Mouse (Mus musculus) hindbrain, postnatal 0 days (tissue): Measurements from ENCODE around the gene Xlr5a. TPM values are rescaled to one million over a fixed set of nuclear protein-coding genes. Genes with fewer than 3 reads are reported as not detected.
"Not testable (repeated sequence)": the region's sequence is repeated elsewhere in the genome, so short reads cannot be mapped to it uniquely, and the experiment has no call there.

Experiments used
- ATAC-seq: fragments of 200-750 bp; cut with Nextera tagmentation; 2 replicates; pipeline ENCODE4 v1.8.0; 2017; ENCODE audit warnings: mild to moderate bottlenecking, moderate TSS enrichment, moderate library complexity
- DNase-seq: peaks from one replicate; pipeline ENCODE4 v3.0.0-alpha.2; 2015; ENCODE audit warnings: low spot score
- H3K27ac ChIP-seq: fragments of 300-500 bp; sonication (generic); 2 replicates; pipeline ENCODE4 v1.5.1; 2014; ENCODE audit warnings: mild to moderate bottlenecking
- H3K27me3 ChIP-seq: fragments of 300-500 bp; sonication (generic); 2 replicates; pipeline ENCODE4 v1.6.1; 2014; ENCODE audit warnings: low read length, mixed read lengths; ENCODE audit not compliant: insufficient read depth
- H3K36me3 ChIP-seq: fragments of 300-500 bp; sonication (generic); 2 replicates; pipeline ENCODE4 v1.6.1; 2014; ENCODE audit warnings: low read length, mixed read lengths; ENCODE audit not compliant: insufficient read depth
- H3K4me1 ChIP-seq: fragments of 300-500 bp; sonication (generic); 2 replicates; pipeline ENCODE4 v1.6.1; 2014; ENCODE audit warnings: antibody characterized with exemption, low read length, mixed read lengths; ENCODE audit not compliant: insufficient read depth
- H3K4me2 ChIP-seq: fragments of 300-500 bp; sonication (generic); 2 replicates; pipeline ENCODE4 v1.6.1; 2014; ENCODE audit warnings: low read depth, mild to moderate bottlenecking, low read length, moderate library complexity, mixed read lengths
- H3K4me3 ChIP-seq: fragments of 300-500 bp; sonication (generic); 2 replicates; pipeline ENCODE4 v1.5.1; 2014; ENCODE audit warnings: low read length
- H3K9ac ChIP-seq: fragments of 300-500 bp; sonication (generic); replicated peaks from 2 replicates; pipeline ENCODE4 v1.6.1; 2014; ENCODE audit warnings: mild to moderate bottlenecking, low read length, moderate library complexity, mixed read lengths
- H3K9me3 ChIP-seq: fragments of 300-500 bp; sonication (generic); 2 replicates; pipeline ENCODE4 v1.6.1; 2016; ENCODE audit warnings: low read length, mixed read lengths
- CTCF ChIP-seq: IDR thresholded peaks from 2 replicates; pipeline ENCODE4 v1.5.1; 2016; ENCODE audit warnings: antibody characterized with exemption, control low read depth, low read depth
- WGBS: fragments of 180-500 bp; shearing (Covaris S2); extraction: QIAGEN DNeasy Blood & Tissue Kit; methylation state at CpG from one replicate; pipeline ENCODE4 v1.1.7; 2014; 5-methylcytosine and 5-hydroxymethylcytosine counted together
- polyA plus RNA-seq: library from polyadenylated mRNA; unstranded; fragments of >200 nt; fragmentation: Nextera tagmentation; extraction: Ambion mirVana; gene quantifications from 2 replicates; pipeline ENCODE4 v1.2.1, GENCODE M21; 2015
- total RNA-seq: library from RNA; depleted of rRNA; stranded (reverse); fragments of >200 nt; gene quantifications from 2 replicates; pipeline ENCODE4 v1.2.3, GENCODE M21; 2014

The Xlr5a gene
- total and polyA plus RNA-seq, 2 experiments from 2014 or later, result not detected

DNA sequence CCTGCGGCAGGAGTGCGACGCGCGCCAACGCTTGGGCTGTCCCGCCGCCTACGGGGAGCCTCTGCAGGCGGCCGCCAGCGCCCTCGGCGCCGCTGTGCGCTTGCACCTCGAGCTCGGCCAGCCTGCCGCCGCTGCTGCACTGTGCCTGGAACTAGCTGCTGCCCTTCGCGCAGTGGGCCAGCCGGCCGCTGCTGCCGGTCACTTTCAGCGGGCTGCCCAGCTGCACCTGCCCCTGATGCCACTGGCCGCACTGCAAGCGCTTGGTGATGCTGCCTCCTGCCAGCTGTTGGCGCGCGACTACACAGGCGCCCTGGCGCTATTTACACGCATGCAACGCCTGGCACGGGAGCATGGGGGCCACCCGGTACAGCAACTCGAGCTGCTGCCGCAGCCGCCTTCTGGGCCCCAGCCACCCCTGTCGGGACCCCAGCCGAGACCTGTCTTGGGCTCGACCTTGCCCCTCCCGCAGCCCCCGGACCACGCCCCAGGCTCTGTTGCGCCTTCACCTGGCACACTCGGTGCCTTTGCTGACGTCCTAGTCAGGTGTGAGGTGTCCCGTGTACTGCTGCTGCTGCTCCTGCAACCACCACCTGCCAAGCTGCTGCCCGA, 64.1 kb downstream of the Xlr5a start:
- peak; percentile 69 for DNase-seq
- peak overlapping the region; percentile 71 for H3K9ac ChIP-seq
- 33% methylated on average over 37 of the region's 51 CpGs for WGBS
- peak; percentile 82 for ATAC-seq
- H3K9me3 ChIP-seq, result no peaks in the 10 kb centered on the region
- peak overlapping the region; percentile 96 for H3K27ac ChIP-seq
- H3K27me3 ChIP-seq, result no peaks in the 10 kb centered on the region
- H3K4me1 ChIP-seq, result no peaks in the 10 kb centered on the region
- peak overlapping the region; percentile 58 for H3K4me2 ChIP-seq
- TF ChIP-seq CTCF, result peak; percentile 45
- H3K36me3 ChIP-seq, result no peaks in the 10 kb centered on the region
- peak overlapping the region; percentile 59 for H3K4me3 ChIP-seq

DNA sequence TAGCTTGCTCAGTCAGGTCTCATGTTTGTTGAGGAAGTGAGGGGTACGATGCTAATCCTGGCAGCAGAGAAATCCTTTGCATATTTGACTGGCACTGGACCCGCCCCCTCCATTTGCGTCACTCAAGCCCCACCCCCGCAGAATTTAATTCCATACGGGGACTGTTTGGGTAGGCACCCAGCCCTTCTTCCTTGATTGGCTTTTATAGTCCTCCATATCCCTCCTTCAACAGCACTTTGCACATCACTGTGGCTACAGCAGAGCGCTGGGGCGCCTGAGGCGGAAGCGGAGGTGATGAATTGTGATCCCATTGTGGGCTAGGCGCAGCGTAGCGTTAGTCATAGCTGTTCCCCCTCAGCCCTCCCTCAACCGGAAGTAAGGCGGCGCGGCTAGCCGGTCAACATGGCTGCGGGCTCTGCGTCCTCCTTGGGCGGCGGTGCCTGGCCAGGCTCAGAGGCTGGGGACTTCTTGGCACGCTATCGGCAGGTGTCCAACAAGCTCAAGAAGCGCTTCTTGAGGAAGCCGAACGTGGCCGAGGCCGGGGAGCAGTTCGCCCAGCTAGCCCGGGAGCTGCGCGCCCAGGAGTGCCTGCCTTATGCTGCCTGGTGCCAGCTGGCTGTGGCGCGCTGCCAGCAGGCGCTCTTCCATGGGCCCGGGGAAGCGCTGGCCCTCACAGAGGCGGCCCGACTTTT, 64.7 kb downstream of the Xlr5a start, which contains the start of gene F8a:
Gene F8a, plus strand, starts transcription at position 378 of the 692 bp plus-strand sequence.
- peak within 1 kb of the TSS; percentile 58 for H3K4me2 ChIP-seq
- H3K36me3 ChIP-seq, result no peaks in the 10 kb centered on the region
- peak; percentile 88 for DNase-seq
- H3K4me1 ChIP-seq, result no peaks in the 10 kb centered on the region
- H3K27me3 ChIP-seq, result no peaks in the 10 kb centered on the region
- H3K4me3 ChIP-seq, result peak within 1 kb of the TSS; percentile 59
- H3K9me3 ChIP-seq, result no peaks in the 10 kb centered on the region
- peak; percentile 96 for ATAC-seq
- 25% methylated on average over 38 of the region's 39 CpGs for WGBS
- no peak for TF ChIP-seq CTCF
- H3K27ac ChIP-seq, result peak within 1 kb of the TSS; percentile 96
- peak within 1 kb of the TSS; percentile 71 for H3K9ac ChIP-seq

DNA sequence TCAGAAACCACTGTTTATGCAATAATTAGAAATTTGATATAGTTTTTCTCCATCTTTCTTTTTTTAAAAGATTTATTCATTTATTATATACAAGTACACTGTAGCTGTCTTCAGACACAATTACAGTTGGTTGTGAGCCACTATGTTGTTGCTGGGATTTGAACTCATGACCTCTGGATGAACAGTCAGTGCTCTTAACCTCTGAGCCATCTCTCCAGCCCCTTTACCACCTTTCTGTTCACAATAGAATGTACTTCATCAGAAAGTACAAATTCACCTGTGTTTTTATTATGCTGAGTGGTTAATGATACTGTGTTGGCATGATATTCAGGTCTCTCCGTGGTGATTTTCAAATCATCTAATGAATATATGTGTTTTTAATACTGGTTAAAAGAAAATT, 67.4 kb downstream of the Xlr5a start:
- ATAC-seq (no peak), DNase-seq (no peak)
- Histone ChIP-seq H3K4me1 (no peaks in the 10 kb centered on the region), H3K27me3 (no peaks in the 10 kb centered on the region), H3K36me3 (no peaks in the 10 kb centered on the region), H3K27ac (no peak overlapping the region), H3K4me3 (no peak overlapping the region), H3K9ac (no peak overlapping the region), H3K4me2 (no peak overlapping the region), H3K9me3 (no peaks in the 10 kb centered on the region)
- TF ChIP-seq CTCF, result no peak
- 36% methylated on average over 1 of the region's 1 CpGs for WGBS

DNA sequence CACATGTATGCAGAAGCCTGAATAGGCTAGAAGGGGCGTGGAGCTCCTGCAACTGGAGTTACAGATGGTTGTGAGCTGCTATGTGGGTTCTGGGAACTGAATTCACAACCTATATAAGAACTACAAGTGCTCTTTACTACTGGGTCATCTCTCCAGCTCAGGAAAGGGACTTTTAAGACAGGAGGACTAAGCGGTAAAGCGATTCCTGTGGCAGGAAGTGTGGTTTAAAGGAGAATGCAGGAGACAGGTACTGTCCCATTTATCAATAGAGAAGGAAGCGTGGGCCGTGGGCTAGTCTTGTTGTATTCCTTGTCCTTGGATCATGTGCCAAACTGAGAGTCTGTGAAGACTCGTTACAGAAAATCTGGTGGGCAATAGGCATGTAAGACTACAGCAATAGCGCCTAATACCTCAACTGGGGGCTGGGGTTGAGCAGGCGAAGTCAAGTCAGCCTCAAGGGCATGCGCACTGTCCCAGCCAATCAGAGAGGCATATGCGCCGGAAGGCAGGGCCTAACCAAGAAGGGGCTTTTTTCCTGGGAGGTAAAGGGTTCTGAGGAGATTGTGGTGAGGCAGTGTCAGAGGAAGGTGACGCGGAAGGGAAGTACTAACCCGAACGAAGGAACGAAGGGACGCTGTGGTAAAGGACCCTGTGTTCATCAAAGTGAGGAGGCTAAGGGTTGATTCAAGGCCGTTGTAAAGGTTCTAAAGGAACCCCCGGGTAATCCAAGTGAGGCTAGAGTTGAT, 78.8 kb downstream of the Xlr5a start, which contains the start of gene Xlr4b:
Gene Xlr4b, plus strand, starts transcription at position 515 of the 746 bp plus-strand sequence.
- not testable (repeated sequence) for H3K27ac ChIP-seq, H3K4me3 ChIP-seq, DNase-seq, H3K4me1 ChIP-seq, H3K9me3 ChIP-seq, H3K4me2 ChIP-seq, H3K36me3 ChIP-seq, ATAC-seq, H3K9ac ChIP-seq, H3K27me3 ChIP-seq
- WGBS, result 78% methylated on average over 12 of the region's 19 CpGs

- H3K9ac ChIP-seq, H3K9me3 ChIP-seq, H3K27me3 ChIP-seq, H3K27ac ChIP-seq, H3K4me2 ChIP-seq, H3K4me1 ChIP-seq, H3K36me3 ChIP-seq, H3K4me3 ChIP-seq: not testable (repeated sequence)
- DNase-seq, result peak; percentile 1
- peak; percentile 62; the same call in 1 of the 2 replicates for ATAC-seq
- WGBS, result 75% methylated on average over 11 of the region's 12 CpGs
Observed at GRCm38 (mm10) chrX:73191934-73192333, 100.8 kb downstream of the Xlr5a start, which contains the start of gene Xlr3b. TSS of gene Xlr3b (plus strand) at chrX:73192207.

- DNase-seq, H3K9ac ChIP-seq, H3K4me3 ChIP-seq, H3K4me2 ChIP-seq, ATAC-seq, H3K9me3 ChIP-seq, H3K27ac ChIP-seq, H3K27me3 ChIP-seq, H3K4me1 ChIP-seq, H3K36me3 ChIP-seq: not testable (repeated sequence)
- 91% methylated on average over 6 of the region's 15 CpGs for WGBS
Observed at GRCm38 (mm10) chrX:73176889-73177288, 115.9 kb downstream of the Xlr5a start, which contains the start of gene Spin2d. TSS of gene Spin2d (minus strand) at chrX:73176989.

- ATAC-seq, H3K9ac ChIP-seq, H3K36me3 ChIP-seq, H3K27me3 ChIP-seq, H3K9me3 ChIP-seq, H3K4me3 ChIP-seq, H3K4me2 ChIP-seq, H3K27ac ChIP-seq, H3K4me1 ChIP-seq, DNase-seq: not testable (repeated sequence)
- whole genome bisulfite sequencing, result no CpG with 5 or more reads among the region's 7 CpGs
Observed at GRCm38 (mm10) chrX:73149350-73149749, 143.4 kb downstream of the Xlr5a start, which contains the start of gene DXBay18. TSS of gene DXBay18 (minus strand) at chrX:73149450.

DNA sequence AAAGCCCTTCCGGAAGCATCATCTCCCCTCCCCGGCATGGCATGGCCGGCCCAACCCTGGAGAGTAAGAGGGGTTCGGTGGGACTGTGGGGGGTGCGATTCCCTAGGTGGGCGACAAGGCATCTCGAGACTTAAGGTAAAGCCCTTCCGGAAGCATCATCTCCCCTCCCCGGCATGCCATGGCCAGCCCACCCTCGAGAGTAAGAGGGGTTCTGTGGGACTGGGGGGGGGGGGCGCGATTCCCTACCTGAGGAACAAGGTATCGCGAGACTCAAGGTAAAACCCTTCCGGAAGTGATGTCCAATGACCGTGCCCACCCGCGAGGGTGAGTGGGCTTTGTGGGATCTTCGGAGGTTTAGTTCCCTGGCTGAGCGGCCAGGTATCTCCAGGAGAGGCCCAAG, 144.3 kb downstream of the Xlr5a start, which contains the start of gene Xlr5b:
Gene Xlr5b, plus strand, starts transcription at position 301 of the 400 bp plus-strand sequence.
- H3K4me2 ChIP-seq, H3K9ac ChIP-seq, H3K36me3 ChIP-seq, H3K9me3 ChIP-seq, ATAC-seq, H3K4me1 ChIP-seq, H3K27me3 ChIP-seq, H3K27ac ChIP-seq, H3K4me3 ChIP-seq, DNase-seq: not testable (repeated sequence)
- whole genome bisulfite sequencing, result no CpG with 5 or more reads among the region's 20 CpGs

- not testable (repeated sequence) for H3K27me3 ChIP-seq, DNase-seq, H3K4me2 ChIP-seq, H3K4me3 ChIP-seq, H3K36me3 ChIP-seq, H3K9me3 ChIP-seq, H3K27ac ChIP-seq, H3K9ac ChIP-seq, H3K4me1 ChIP-seq
- WGBS, result no CpG with 5 or more reads among the region's 7 CpGs
- peak; percentile 90 for ATAC-seq
Observed at GRCm38 (mm10) chrX:73143218-73143618, 149.6 kb downstream of the Xlr5a start.
